Mouse (Mus musculus) hindbrain, embryonic 13.5 days (tissue): ENCODE results near the gene Fkbp10. TPM values are rescaled to one million over a fixed set of nuclear protein-coding genes. Genes with fewer than 3 reads are reported as not detected.
A peak's percentile ranks its signal among the peaks of the same experiment; 100 is the strongest.

Experiments used
- ATAC-seq: fragments of 200-750 bp; cut with Nextera tagmentation; 2 replicates; pipeline ENCODE4 v1.8.0; 2017; ENCODE audit warnings: moderate TSS enrichment; ENCODE audit not compliant: low FRiP score
- H3K27ac ChIP-seq: fragments of 300-500 bp; sonication (generic); 2 replicates; pipeline ENCODE4 v1.5.1; 2015; ENCODE audit warnings: inconsistent platforms, mild to moderate bottlenecking, moderate library complexity
- H3K27me3 ChIP-seq: fragments of 300-500 bp; sonication (generic); 2 replicates; pipeline ENCODE4 v1.6.1; 2015; ENCODE audit warnings: mild to moderate bottlenecking, inconsistent platforms
- H3K36me3 ChIP-seq: fragments of 300-500 bp; sonication (generic); 2 replicates; pipeline ENCODE4 v1.6.1; 2015; ENCODE audit warnings: mild to moderate bottlenecking, inconsistent platforms
- H3K4me1 ChIP-seq: fragments of 300-500 bp; sonication (generic); replicated peaks from 2 replicates; pipeline ENCODE4 v1.6.1; 2015; ENCODE audit warnings: inconsistent platforms
- H3K4me2 ChIP-seq: fragments of 300-500 bp; sonication (generic); 2 replicates; pipeline ENCODE4 v1.6.1; 2015; ENCODE audit warnings: inconsistent platforms, mild to moderate bottlenecking, moderate library complexity
- H3K4me3 ChIP-seq: fragments of 300-500 bp; sonication (generic); 2 replicates; pipeline ENCODE4 v1.5.1; 2015; ENCODE audit warnings: mild to moderate bottlenecking, inconsistent platforms
- H3K9ac ChIP-seq: fragments of 300-500 bp; sonication (generic); 2 replicates; pipeline ENCODE4 v1.6.1; 2015; ENCODE audit warnings: mild to moderate bottlenecking, inconsistent platforms
- H3K9me3 ChIP-seq: fragments of 300-500 bp; sonication (generic); 2 replicates; pipeline ENCODE4 v1.6.1; 2016; ENCODE audit warnings: inconsistent platforms
- WGBS: fragments of 180-500 bp; shearing (Covaris S2); methylation state at CpG from one replicate; pipeline ENCODE4 v1.1.7; 2015; 5-methylcytosine and 5-hydroxymethylcytosine counted together
- polyA plus RNA-seq: library from polyadenylated mRNA; unstranded; fragments of >200 nt; fragmentation: Nextera tagmentation; extraction: Ambion mirVana; gene quantifications from 2 replicates; pipeline ENCODE4 v1.2.1, GENCODE M21; 2015

Gene Fkbp10
- polyA plus RNA-seq, result 27.2 and 32.3 TPM in 2 replicates

DNA sequence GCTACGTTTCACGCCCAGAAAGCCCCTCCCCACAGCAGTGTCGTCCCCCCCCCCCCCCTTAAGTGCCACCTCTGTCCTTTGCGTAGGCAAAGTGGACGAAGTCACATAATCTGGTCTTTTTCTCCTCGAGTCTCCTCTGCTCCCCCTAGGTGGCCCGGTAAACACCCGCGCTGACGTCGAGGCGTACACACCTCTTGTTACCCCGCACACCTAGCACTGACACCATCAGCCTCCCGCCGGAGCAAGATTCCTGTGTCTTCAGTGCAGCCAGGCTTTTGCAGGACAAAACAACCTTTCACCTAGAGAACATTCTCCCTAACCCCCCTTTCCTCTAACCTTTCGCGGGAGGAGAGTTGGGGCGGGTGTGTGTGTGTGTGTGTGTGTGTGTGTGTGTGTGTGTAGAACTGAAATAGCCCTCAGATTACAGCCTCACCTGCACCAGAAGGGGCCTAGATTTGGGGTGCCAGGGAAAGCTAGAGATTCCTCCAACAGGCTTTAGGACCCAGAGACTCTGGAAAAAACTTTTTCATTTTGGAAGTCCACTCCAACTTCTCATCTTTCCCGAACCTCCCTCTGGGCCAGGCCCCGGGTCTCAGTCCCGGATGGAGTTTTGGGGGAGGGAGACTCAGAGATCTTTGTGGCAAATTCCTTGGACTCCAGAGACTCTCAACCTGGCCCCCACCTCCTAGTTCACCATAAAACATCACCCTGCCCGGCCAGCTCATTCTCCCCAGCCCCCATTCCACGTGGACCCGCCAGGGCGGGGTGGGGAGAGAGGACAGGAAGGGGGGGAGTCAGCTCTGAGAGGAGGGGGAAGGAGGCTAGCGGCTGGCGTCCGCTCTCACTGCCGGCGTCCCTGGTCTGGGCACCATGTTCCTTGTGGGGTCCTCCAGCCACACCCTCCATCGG is at the start of gene Fkbp10:
Gene Fkbp10 (plus strand): TSS at position 784 of the 909 bp plus-strand sequence.
- Histone ChIP-seq H3K4me1 (peaks cover 40% of the 10 kb centered on the region), H3K36me3 (peaks cover 4% of the 10 kb centered on the region; the same call in 1 of the 2 replicates), H3K9ac (peak within 1 kb of the TSS; percentile 80), H3K9me3 (no peaks in the 10 kb centered on the region), H3K27me3 (peaks cover 46% of the 10 kb centered on the region), H3K4me2 (peak within 1 kb of the TSS; percentile 65), H3K27ac (peak within 1 kb of the TSS; percentile 79), H3K4me3 (peak within 1 kb of the TSS; percentile 63)
- 1% methylated on average over 30 of the region's 31 CpGs for WGBS
- peak; percentile 64 for ATAC-seq

DNA sequence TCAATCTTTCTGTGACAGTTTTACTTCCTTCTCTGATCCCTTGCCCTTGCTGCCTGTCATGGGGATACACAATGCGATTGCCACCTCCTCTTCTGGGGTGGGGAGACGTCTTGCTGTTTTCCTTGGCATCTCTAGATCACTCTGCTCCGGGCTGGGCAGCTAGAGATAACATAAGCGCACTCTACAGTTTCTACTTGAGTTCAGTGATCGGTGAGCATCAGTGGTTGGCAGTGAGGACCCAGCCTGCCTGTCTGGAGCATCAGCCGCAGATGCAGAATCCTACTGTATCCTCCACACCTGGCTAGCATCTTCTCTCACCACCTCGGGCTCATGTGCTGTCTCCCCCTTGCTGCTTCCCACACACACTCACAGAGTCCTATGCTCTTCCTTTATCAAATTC is 46.4 kb upstream of the Fkbp10 start:
- no peak for ATAC-seq
- H3K4me1 ChIP-seq, result no peaks in the 10 kb centered on the region
- H3K9ac ChIP-seq, result no peak overlapping the region; the same call in 1 of the 2 replicates
- H3K36me3 ChIP-seq, result peaks cover 45% of the 10 kb centered on the region
- no peaks in the 10 kb centered on the region for H3K9me3 ChIP-seq
- H3K4me2 ChIP-seq, result no peak overlapping the region
- no peak overlapping the region for H3K27ac ChIP-seq
- H3K4me3 ChIP-seq, result no peak overlapping the region
- WGBS, result 79% methylated on average over 7 of the region's 7 CpGs
- H3K27me3 ChIP-seq, result no peaks in the 10 kb centered on the region

DNA sequence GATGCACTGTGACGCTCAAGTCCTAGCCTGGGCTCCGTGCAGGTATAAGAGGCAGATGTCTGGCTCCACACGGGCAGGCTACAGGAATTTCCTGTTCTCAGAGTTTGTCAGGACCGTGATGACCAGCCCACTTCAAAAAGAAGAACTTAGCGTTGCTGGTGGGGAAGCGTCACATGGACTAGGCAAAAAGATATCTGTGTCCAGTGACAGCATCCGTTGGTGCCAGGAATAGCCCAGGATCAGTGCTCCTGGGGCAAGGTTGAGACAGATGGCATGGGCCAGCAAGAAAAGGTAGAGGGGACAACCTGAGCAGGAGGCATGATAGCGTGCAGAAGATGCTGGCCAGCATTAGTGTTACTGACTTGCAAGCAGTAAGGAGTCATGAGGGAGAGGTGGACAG is 45.7 kb upstream of the Fkbp10 start:
- no peak for ATAC-seq
- Histone ChIP-seq H3K27me3 (no peaks in the 10 kb centered on the region), H3K4me3 (no peak overlapping the region), H3K36me3 (peaks cover 49% of the 10 kb centered on the region), H3K4me1 (no peaks in the 10 kb centered on the region), H3K9ac (no peak overlapping the region), H3K9me3 (no peaks in the 10 kb centered on the region), H3K27ac (no peak overlapping the region), H3K4me2 (no peak overlapping the region)
- 81% methylated on average over 8 of the region's 8 CpGs for WGBS

DNA sequence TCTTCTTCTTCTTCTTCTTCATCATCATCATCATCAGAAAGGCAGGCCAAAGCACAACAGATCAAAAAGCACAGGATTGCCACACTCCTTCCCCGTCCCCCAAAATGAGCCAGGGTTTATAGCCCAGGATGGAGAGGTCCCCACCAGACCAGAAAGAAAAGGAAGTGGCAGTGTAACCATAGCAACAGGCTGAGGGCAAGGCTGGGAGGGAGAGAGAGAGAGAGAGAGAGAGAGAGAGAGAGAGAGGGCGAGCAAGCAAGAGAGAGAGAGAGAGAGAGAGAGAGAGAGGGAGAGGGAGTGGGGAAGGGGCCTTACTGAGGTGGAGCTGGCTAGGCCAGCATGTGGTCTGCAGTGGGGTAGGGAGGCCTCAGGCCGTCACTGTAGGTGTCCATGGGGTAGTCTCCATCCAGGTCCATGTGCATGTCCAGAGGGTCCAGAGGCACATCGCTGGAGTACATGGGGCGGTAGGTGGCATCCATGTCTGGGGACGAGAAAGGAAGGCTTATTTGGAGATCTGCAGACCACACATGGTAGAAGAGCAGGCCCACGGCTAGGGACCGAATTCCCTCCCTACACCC is 43.4 kb upstream of the Fkbp10 start:
- ATAC-seq, result peak; percentile 32; the same call in 1 of the 2 replicates
- Histone ChIP-seq H3K27ac (no peak overlapping the region), H3K36me3 (peaks cover 71% of the 10 kb centered on the region), H3K9me3 (no peaks in the 10 kb centered on the region), H3K4me2 (no peak overlapping the region), H3K9ac (no peak overlapping the region), H3K4me1 (no peaks in the 10 kb centered on the region), H3K4me3 (no peak overlapping the region), H3K27me3 (no peaks in the 10 kb centered on the region)
- WGBS, result 66% methylated on average over 7 of the region's 8 CpGs

DNA sequence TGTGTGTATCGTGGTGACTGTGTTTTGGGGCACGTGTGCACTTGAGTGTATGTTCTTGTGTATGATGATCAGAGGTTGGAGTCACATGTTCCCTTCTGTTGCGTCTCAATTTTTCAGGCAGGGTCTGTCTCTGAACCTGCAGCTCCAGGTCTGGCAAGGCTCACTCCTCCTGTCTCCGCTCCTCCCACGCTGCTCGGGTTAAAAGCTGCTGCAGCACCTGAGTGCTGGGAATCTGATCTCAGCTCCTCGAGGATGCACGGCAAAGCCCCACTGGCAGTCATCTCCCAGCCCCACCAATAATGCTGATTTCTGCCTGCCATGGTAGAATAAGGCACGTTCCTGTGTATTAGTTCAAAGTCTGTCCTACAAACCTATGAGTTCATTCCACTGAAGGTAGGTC is 40.4 kb upstream of the Fkbp10 start:
- no peak overlapping the region for H3K4me3 ChIP-seq
- H3K27ac ChIP-seq, result no peak overlapping the region
- ATAC-seq, result no peak
- H3K9me3 ChIP-seq, result no peaks in the 10 kb centered on the region
- H3K27me3 ChIP-seq, result no peaks in the 10 kb centered on the region
- H3K9ac ChIP-seq, result no peak overlapping the region
- H3K4me1 ChIP-seq, result no peaks in the 10 kb centered on the region
- peaks cover 90% of the 10 kb centered on the region for H3K36me3 ChIP-seq
- WGBS, result 90% methylated on average over 9 of the region's 9 CpGs
- H3K4me2 ChIP-seq, result no peak overlapping the region

DNA sequence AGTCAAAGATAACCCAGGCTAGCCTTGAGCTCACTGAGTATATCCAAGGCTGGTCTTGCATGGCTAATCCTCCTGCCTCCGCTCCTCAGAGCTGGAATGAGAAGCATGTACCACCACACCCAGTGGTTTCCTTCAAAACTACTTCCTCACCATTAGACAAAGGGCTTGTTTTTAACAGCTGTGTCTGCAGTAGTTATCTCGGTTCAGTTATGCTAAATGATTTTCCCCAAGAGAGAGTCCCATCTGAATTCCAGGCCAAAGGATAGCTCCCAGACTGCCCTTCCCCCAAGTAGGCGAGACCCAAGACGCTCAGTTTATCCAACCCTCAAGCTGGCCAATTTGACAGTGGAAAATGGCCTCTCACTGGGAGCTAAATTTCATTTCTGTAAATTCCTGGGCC is 39.5 kb upstream of the Fkbp10 start:
- H3K9me3 ChIP-seq, result no peaks in the 10 kb centered on the region

DNA sequence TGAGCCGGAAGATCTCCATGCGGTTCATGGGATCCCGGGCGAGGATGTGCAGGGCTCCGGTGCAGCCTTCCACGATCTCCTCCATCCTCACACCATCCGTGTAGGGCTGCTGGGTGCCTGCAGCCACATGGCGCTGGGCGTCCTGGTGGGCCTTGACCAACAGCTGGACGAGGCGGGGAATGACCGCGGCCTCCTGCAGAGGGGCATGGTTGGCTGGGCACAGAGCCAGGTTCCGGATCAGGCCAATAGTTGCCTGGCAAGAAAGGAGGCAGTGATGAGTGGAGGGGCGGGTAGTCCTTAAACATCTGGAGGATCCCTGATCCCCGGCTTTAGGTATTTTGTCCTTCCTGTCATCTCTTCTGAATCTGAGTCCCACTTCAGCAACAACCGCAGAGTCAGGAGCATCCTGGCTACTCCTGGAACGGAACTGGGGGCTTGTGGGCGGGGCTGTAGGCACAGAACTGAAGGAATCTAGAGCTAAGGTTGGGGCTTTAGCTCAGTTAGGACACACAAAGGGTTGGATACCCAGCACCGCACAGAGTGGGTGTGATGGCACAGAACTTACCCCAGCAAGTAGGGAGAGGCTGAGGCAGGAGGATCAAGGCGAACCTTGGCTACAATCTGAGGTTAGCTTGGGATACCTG is 38.6 kb upstream of the Fkbp10 start:
- H3K27ac ChIP-seq, result no peak overlapping the region; the same call in 1 of the 2 replicates
- H3K4me3 ChIP-seq, result no peak overlapping the region
- WGBS, result 91% methylated on average over 21 of the region's 21 CpGs
- no peak overlapping the region for H3K9ac ChIP-seq
- H3K36me3 ChIP-seq, result peaks cover 90% of the 10 kb centered on the region
- H3K27me3 ChIP-seq, result no peaks in the 10 kb centered on the region
- H3K4me1 ChIP-seq, result no peaks in the 10 kb centered on the region
- ATAC-seq, result no peak
- H3K4me2 ChIP-seq, result no peak overlapping the region
- no peaks in the 10 kb centered on the region for H3K9me3 ChIP-seq

More for the DNA sequence above, 39.5 kb upstream of the Fkbp10 start:
- H3K4me3 ChIP-seq, result no peak overlapping the region
- ATAC-seq, result no peak
- H3K36me3 ChIP-seq, result peaks cover 90% of the 10 kb centered on the region
- H3K27ac ChIP-seq, result no peak overlapping the region
- H3K4me2 ChIP-seq, result no peak overlapping the region
- H3K9ac ChIP-seq, result no peak overlapping the region
- no peaks in the 10 kb centered on the region for H3K27me3 ChIP-seq
- no peaks in the 10 kb centered on the region for H3K4me1 ChIP-seq
- WGBS, result 76% methylated on average over 4 of the region's 4 CpGs

DNA sequence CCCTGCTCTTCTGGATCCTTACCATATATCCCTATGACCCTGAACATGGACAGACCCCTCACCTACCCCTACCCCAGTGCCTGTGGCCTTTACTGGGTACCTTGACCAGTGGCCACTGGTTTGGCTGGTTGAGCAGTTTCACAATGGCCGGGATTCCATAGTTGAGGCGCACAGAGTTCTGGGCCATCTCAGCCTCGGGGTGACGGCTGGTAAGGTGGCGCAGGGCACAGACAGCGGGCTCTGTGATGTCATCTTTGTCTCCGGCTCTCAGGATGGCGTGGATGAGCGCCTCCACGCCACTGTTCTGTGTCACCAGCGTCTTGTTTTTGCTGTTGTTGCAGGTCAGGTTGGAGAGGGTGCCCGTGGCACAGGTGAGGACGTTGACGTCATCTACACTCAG is 37.5 kb upstream of the Fkbp10 start:
- Histone ChIP-seq H3K4me3 (no peak overlapping the region), H3K9me3 (no peaks in the 10 kb centered on the region), H3K9ac (no peak overlapping the region), H3K4me1 (no peaks in the 10 kb centered on the region), H3K4me2 (no peak overlapping the region), H3K27me3 (no peaks in the 10 kb centered on the region), H3K27ac (no peak overlapping the region), H3K36me3 (peaks cover 91% of the 10 kb centered on the region)
- ATAC-seq, result no peak
- 96% methylated on average over 14 of the region's 14 CpGs for WGBS

DNA sequence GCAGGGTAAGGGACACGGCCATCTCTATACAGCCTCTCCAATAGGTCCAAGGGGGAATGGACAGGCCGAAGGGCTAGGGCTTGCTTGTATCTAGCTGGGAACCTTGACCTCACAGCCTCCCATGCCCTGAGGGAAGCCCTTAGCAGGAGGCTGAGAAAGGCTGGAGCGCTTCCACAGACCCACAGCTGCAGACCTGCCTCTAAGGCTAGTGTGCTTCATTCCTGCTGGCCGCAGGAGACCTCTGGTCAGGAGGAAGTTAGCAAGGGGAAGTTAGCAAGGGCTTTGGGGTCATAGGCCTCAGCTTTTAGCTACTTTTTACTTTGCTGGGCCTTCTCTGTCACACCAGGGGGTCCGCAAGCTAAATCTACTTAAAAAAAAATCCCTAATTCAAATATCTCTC is 37.1 kb upstream of the Fkbp10 start:
- Histone ChIP-seq H3K27ac (no peak overlapping the region), H3K9me3 (no peaks in the 10 kb centered on the region), H3K27me3 (no peaks in the 10 kb centered on the region), H3K4me3 (no peak overlapping the region), H3K9ac (no peak overlapping the region), H3K36me3 (peaks cover 91% of the 10 kb centered on the region), H3K4me2 (no peak overlapping the region), H3K4me1 (no peaks in the 10 kb centered on the region)
- 89% methylated on average over 5 of the region's 5 CpGs for WGBS
- ATAC-seq, result no peak

DNA sequence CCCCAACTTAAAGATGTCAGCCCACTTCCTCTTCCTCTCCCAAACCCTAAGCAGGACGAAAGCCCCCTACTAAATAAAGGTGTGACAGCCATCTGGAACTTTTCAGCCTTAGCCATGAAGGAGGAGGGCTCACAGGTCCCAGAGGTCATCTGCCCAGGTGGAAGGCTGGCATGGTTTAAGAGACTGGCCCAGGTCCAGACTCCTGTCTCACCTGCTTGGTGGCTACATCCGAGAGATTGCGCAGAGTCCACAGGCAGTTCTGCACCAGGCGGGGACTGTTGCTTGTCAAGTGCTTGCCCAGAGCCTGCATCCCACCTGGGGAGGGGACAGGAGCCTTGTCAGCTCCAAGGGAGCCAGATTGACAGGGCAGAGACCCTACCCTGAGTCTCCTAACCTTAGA is 36.2 kb upstream of the Fkbp10 start:
- no peak for ATAC-seq
- no peak overlapping the region for H3K4me2 ChIP-seq
- no peaks in the 10 kb centered on the region for H3K9me3 ChIP-seq
- H3K27me3 ChIP-seq, result no peaks in the 10 kb centered on the region
- no peak overlapping the region for H3K9ac ChIP-seq
- H3K27ac ChIP-seq, result no peak overlapping the region
- no peak overlapping the region for H3K4me3 ChIP-seq
- peaks cover 91% of the 10 kb centered on the region for H3K36me3 ChIP-seq
- H3K4me1 ChIP-seq, result no peaks in the 10 kb centered on the region
- 96% methylated on average over 4 of the region's 4 CpGs for WGBS

DNA sequence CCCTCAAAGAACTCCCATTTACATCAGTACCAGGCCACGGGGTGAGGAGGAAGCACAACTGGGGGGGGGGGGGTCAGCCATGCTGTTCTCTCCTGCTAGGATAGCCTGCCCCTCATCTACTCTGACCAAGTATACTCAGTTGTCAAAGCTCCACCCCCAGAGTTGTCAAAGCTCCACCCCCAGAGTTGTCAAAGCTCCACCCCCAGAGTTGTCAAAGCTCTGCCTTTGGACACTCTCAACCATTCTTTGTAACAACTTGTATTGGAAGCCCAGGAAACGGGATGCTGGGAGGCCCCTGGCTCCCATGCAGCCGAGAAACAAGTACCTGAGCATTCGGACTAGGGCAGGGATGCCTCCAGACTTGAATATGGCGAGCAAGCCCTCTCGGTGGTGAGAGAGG is 32.8 kb upstream of the Fkbp10 start:
- WGBS, result 84% methylated on average over 6 of the region's 6 CpGs
- Histone ChIP-seq H3K27me3 (no peaks in the 10 kb centered on the region), H3K9me3 (no peaks in the 10 kb centered on the region), H3K36me3 (peaks cover 84% of the 10 kb centered on the region), H3K4me2 (no peak overlapping the region), H3K4me3 (no peak overlapping the region), H3K4me1 (peaks cover 3% of the 10 kb centered on the region), H3K9ac (no peak overlapping the region), H3K27ac (no peak overlapping the region)
- ATAC-seq, result no peak

DNA sequence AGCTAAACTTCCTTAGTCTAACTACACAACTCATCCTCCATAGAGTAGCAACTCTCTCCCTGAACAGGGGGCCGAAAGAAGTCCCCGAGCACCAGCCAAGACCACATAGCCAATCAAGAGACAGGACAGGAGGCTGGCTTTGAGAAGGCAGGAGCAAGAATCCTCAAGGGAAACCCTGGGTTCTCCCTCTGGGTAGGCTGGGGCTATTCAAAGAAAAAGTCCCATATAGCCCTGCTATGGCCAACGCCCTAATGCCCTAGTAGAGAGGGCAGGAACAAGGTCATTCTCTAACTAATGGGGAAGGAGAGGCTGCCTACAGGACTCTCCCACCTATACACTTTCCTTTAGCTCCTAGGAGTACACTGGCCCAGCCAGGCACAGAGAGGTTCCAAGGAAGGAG is 30.5 kb upstream of the Fkbp10 start:
- Histone ChIP-seq H3K4me2 (no peak overlapping the region), H3K27me3 (no peaks in the 10 kb centered on the region), H3K9me3 (no peaks in the 10 kb centered on the region), H3K36me3 (peaks cover 65% of the 10 kb centered on the region), H3K4me1 (peaks cover 17% of the 10 kb centered on the region), H3K9ac (no peak overlapping the region), H3K27ac (no peak overlapping the region), H3K4me3 (no peak overlapping the region)
- no peak for ATAC-seq
- WGBS, result 89% methylated on average over 3 of the region's 3 CpGs
